Mouse (Mus musculus): ENCODE data around the gene Sult3a2. TPM values are rescaled to one million over a fixed set of nuclear protein-coding genes. Genes with fewer than 3 reads are reported as not detected.
"Not testable (repeated sequence)": the region's sequence is repeated elsewhere in the genome, so short reads cannot be mapped to it uniquely, and the experiment has no call there.

Sult3a2 gene
- total RNA-seq (2022), result not detected

DNA sequence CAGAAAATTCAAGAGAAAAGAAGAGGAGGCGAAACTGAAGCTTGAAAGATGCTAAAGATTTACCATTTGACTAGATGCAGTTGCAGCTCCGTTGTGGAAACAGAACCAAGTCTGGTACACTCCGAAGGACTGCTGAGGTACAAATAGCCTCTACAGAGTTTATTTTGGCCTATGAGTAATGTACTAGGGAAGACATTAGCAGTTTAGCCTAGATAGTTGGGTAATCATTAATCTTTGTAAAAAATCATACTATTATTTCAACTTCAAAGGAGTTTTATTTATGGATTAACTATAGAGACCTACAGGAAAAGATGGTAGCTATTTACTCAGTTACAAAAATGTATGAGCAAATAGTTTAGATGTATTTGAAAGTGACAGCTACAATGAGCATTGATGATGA, at the start of gene Sult3a2:
TSS of gene Sult3a2 (minus strand) at position 101 of the 400 bp plus-strand sequence.
- DNase-seq (ENCODE audit: low spot score in 2 of 2), result no peak

DNA sequence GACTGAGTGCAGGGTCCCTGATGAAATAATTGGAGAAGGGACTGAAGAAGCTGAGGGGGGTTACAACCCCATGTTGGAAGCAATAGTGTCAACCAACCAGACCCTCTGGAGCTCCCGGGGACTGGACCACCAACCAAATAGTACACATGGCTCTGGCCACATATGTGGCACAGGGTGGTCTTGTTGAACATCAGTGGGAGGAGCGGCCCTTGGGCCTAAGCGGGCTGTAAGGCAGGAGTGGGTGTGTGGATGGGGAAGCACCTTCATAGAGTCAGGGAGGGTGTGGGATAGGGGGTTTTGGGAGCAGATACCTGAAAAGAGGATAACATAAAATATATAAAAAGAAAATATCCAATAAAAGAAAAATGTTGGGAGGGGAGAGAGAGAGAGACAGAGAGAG, 34.4 kb upstream of the Sult3a2 start:
- DNase-seq (ENCODE audit: low spot score in 2 of 2), result no peak

DNA sequence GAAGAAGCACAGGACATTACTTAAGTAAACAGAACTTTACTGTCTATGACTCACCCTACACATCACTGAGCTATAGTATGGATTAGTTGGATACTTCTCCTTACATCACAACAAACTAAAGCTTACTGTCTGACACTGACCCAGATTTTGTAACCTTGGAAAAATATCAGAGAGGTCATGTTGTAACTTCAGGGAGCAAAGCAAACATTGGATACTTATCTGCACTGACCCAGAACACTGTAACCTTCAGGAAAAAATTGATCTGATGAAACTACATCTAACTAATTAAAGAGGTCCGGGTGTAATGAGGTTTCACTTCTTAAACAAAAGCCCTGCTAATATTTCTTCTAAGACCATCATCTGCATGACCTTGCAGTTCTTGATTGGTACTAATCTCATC, 30.4 kb upstream of the Sult3a2 start:
- DNase-seq (ENCODE audit: low spot score in 2 of 2), result no peak

DNA sequence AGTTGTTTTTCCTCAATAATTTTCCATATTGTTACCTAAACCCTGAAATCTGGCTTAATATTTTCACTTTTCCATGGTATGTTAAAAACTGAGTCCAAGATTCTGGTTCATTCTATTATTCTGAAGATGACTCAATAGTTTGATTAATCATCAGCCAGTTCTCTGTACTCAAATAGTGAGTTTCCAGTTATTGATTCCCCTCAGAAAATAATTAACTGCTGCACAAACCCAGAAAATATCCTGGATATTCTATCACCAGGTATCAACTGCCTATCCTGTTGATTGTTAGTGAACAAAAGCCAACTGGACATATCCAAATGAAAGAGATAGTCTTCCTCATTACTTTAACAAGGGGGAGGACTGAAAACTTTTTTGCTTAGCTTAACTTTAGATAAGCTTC, 27.8 kb upstream of the Sult3a2 start:
- DNase-seq (ENCODE audit: low spot score in 2 of 2), result no peak

DNA sequence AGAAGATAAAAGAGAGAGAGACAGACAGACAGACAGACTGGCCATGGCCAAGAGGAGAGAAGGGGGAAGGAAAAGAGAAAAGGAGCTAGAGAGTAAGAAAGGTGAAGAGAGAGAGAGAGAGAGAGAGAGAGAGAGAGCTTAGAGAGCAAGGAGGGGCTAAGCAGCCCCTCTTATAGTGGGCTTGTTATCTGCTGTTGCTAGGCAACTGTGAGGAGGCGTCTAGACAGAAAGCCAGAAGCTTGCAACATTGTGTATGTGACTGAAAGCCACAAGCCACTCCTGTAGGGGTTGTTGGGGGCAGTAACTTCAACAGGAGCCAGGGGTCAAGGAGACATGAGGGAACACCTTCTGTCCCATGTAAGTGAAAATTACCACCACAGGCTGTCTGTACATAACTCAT, 25.3 kb upstream of the Sult3a2 start:
- DNase-seq (ENCODE audit: low spot score in 2 of 2), result no peak

DNA sequence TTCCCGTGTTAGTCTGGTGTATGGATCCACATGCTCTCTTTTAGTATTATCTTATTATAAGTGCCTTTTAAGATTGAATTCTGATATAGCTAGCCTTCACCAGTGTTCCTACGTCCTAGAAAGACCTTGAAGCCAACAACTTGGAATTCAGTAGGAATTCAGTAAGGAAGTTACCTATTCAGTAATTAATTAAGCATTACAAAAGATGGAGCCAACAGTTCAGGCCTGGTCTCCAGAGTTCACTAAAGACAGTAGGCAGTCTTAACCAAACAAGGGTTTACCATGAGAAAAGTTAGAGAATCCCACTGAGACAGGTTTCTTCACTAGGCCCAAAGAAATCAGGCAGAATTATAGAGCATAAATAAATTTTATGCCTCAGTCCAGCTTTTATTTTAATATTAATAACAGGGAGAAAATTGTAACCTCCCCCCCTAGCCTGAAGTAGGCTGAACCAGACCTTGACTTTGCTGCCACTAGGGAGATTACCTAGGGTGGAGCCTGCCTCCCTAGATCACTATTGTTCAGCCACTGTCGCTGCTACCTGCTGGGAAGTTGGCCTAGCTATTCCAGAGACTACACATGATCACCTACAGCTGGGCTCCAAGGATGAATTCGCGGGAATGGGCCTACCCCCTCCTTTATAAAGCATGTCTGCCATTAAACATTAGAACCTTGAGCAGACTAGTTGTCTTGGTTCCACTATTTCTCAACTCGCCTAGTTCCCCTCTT, 10.9 kb upstream of the Sult3a2 start:
- DNase-seq (ENCODE audit: low spot score in 2 of 2), result not testable (repeated sequence)

DNA sequence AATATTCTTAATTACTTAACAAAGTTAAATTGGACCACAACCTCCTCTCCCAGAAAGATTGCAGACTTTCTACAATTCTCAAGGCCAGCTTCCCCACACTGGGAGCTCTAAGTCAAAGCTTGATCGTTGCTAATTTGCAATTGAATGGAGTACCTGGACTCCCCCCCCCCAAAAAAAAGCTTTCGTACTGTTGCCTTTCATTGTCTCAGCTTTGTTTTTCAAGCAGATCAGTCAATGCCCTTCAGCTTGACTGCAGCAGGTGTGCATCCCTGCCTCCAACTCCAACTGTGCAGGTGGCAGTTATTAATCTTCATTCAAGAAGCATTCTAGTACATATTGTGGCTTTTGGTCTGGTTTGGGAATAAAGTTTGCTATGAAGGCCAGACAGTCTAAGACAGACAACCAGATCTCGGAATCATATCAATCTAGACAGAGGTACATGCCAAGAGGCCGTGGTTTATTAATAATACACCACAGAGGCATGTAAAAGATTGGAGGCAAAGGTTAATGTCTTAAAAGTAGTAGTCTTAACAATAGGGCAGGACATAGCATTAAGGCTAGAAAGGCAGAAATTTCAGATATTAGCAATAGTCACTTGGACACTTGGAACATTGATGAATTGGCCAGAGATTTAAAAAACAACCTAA, 9.9 kb upstream of the Sult3a2 start:
- DNase-seq (ENCODE audit: low spot score in 2 of 2), result not testable (repeated sequence)

DNA sequence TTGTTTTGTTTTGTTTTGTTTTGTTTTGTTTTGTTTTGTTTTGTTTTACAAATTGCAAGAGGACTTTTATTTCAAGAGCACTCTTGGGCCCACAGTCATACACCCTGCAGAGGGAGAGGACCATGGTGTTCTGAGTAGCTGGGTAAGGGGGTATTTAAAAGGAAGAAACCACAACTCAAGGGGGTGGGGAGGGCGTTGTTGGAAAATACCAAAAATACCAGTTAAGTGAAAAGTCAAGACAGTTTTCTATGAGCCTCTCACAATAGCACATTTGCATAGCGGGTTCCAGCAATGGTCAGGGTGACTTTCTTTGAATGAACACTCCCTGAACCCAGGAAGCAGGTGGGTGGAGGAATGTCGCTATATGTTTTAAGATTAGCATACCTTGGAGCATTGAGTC, 5.7 kb upstream of the Sult3a2 start:
- not testable (repeated sequence) for DNase-seq (ENCODE audit: low spot score in 2 of 2)

DNA sequence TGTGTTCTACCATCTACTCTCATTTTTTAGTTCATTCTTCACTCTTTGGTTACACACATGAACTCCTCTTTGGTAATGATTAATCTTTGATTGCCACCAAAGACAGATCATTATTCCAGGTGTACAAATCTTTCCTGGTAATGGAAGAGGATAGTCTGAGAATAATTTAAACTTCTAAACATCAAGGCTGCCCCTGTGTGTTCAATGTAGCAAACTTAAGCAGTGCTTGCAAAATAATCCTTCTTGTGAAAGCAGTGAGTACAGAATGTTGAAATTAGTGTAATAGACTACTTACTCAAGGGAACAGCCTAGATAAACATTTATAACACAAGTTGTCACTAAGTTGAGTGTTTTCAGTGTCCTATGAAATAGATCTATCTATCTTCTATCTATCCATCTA, 1.0 kb upstream of the Sult3a2 start:
- no peak for DNase-seq (ENCODE audit: low spot score in 2 of 2)

DNA sequence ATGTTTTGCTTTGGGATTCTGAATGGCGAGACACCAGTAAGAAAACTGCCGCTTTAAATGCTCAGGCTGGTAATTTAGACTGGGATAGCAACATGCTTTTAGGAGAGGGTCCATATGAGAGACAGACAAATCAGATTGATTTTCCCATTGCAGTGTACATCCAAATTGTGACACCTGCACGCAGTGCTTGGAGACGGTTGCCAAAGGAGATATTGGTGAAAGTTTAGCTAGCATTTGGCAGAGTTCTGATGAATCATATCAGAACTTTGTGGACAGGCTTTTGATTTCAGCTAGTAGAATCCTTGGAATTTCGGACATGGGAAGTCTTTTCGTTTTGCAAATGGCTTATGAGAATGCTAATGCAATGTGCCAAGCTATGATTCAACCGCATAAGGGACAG, 51.3 kb downstream of the Sult3a2 start:
- DNase-seq (ENCODE audit: low spot score in 2 of 2), result not testable (repeated sequence)

DNA sequence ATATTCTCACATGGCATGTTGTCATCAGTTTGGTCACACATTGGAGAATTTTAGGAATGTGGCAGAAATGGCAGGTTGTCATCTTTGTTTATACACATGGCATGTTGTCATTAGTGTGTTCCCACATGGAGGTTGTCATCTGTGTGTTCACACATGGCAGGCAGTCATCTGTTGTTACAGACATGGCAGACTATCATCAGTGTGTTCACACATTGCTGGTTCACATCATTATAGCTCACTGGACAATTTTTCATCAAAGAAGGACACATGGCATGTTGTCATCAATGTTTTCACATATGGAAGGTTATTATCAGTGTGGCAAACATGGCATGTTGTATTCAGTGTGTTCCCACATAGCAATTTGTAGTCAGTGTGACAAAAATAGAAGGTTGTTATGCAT, 53.3 kb downstream of the Sult3a2 start:
- no peak for DNase-seq (ENCODE audit: low spot score in 2 of 2)

DNA sequence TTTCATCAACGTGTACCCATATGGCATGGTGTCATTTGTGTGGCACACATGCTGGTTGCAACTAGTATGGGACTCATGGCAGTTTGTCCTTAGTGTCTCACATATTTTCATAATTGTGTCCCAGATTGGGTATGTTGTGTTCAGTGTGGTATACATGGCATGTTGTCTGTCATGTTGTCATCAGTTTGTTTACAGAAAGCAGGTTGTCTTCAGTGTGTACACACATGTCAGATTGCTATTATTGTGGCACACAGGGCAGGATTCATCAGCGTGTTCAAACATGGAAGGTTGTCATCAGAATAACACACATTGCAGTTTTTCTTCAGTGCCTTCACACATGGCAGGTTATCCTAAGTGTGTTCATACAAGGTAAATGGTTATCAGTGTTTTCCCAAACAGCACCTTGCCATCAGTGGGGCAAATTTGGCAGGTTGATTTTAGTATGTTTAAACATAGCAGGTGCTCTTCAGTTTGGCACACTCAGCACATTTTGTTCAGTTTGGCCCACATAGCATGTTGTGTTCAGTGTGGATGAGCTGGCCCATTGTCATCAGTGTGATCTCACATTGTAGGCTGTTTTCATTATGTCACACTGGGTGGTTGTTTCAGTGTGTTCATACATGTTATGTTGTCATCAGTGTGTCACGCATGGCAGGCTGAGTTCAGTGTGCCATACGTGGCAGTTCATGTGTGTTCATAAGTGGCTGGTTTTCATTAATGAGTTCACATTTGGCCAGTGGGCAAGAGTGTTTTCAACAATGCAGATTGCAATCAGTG, 53.9 kb downstream of the Sult3a2 start:
- DNase-seq (ENCODE audit: low spot score in 2 of 2), result no peak

DNA sequence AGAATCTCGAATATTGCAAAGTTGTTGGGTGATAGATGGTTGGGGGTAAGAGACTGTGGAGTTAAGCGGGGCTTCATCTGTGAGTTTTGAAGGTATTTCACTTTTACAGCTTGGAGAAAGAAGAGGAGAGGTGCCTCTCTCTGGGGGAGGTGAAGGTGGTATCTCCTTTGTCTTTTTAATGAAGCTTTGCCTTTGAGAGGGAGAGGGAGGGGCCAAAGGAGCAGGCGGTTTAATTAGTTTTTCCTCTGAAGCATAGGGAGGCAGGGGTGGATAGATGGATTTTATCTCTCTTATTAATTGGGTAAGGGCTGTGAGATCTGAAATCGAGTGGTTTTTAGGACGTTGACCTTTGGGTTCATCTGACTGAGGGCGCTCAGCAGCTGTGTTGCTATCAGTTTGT, 62.7 kb downstream of the Sult3a2 start:
- no peak for DNase-seq (ENCODE audit: low spot score in 2 of 2)

DNA sequence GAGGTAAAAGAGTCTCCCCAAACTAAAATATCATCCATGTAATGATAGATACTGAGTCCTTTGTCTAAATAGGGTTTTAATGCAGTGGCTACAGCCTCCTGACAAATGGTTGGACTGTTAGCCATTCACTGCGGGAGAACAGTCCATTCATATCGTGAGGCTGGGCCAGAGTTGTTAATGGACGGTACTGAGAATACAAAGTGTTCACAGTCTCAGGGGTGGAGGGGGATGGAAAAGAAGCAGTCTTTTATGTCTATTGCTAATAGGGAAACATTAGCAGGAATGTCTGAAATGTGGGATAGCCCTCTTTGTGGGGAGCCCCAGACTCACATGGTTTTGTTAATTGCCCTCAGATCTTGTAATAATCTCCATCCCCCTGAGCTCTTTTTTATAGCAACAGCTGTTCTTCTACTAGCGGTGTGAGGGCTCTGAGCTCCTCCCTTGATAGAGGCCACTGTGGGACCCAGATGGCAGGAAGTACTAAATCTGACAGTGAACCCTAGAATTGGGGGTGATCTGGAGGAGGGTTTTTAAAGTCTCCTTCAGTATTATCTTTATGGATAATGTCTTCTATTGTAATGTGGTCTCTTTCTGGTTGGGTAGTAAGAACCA, 64.6 kb downstream of the Sult3a2 start:
- no peak for DNase-seq (ENCODE audit: low spot score in 2 of 2)

Other genes starting within 250 kb of the Sult3a2 start
- under 1 TPM in 1 of 4 experiments, not detected in 3; 0.13 TPM for gene Clvs2, start 161.9 kb downstream of the Sult3a2 start, total RNA-seq (2022)
- gene Sult3a1, start 71.0 kb upstream of the Sult3a2 start, total RNA-seq (2022), result not detected
- gene Rsph4a, start 118.4 kb upstream of the Sult3a2 start, total RNA-seq (2022), result not detected
- gene Zup1, start 164.6 kb upstream of the Sult3a2 start, total RNA-seq (2022), result 1 to 10 TPM; 7.8 to 8.6 (median 8.1) TPM
- gene Rwdd1, start 232.9 kb upstream of the Sult3a2 start, total RNA-seq (2022), result 100 to 1,000 TPM; 173 to 185 (median 176) TPM

All from gastrocnemius, adult 8-10 months (tissue).